Mouse (Mus musculus): ENCODE results near the gene Rnf183. TPM values are rescaled to one million over a fixed set of nuclear protein-coding genes. Genes with fewer than 3 reads are reported as not detected.

Rnf183 gene
- polyA plus RNA-seq, 1 experiment, result 2.1 TPM

DNA sequence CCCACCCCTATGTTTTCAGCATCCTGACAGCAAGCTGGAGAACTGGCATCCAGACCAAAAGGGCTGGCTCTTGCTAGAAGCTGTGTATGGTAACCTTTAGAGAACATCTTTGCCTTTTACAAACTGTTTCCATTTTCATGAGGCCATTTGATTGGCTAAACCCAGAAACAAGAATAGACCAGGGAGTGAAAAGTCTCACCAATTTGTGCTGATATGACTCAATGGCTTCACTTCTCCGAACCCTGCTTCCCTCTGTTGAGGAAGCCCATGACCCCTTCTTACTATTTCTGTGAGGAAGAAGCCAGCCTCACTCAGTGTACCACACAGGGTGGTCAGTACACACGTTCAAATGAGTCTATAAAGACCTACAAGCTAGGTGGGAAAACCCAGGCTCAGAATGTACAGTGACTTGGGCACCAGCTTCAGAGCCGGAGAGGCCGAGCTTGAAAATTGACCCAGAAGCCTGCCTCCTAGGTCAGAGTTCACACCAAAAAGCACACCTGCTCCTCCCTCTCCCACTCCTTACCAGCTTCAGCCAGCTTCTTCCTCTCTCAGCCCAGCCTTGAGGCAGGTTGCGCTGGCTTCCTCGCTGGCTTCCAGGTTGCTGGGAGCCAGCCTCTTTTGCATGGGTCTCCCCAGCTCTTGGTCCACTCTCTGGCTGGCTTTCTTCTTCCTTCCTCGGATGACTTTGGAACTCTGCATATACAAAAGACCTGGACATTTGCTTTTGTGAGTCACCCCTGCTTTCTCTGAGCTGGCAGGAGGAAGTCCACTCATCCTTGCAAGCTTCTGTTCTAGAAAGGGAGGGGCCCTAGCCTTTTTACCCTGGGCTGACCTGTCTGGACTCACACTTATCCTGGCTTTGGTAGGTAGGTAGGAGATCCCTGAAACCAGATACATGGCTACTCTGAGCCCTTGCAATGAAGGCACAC is 847 bp downstream of the Rnf183 start:
- DNase-seq (ENCODE audit: low read depth, low spot score), result no peak
- WGBS, result 39% methylated on average over 7 of the region's 7 CpGs

DNA sequence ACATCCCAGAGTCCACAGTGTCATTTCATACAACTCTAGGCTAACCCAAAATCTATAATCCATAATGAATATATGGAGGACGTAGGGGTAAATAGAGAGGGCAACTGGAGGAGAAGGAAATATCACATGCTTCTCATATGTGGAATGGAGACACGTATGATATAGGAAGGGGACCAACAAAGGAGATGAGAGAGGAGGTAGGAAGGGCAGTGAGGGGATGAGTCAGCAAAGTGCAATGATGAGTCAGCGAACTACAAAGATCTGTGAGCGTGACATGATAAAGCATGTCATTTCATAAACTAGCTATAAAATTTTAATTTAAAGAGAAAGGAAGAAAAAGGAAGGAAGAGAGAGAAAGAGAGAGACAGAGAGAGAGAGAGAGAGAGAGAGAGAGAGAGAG is 3.5 kb downstream of the Rnf183 start:
- no peak for DNase-seq (ENCODE audit: low read depth, low spot score)
- 79% methylated on average over 4 of the region's 4 CpGs for WGBS

DNA sequence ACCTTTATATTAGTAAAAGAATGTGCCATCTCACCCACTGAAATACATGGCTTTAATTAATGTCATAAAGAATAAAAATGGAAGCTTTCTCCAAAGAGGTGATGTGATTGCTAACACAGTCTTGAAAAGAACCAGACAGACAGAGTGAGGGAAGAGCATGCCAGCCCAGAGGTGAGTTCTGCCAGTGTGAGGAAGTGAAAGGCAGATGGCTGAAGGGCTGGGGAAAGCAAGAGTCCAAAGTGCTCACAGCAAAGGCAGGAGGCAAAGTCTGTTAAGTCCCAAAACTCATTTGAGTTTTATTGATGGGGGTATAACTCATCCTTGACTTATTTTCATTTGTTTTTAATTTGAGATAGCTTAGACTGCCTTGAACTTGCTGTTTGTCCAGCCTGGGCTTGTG is 4.4 kb downstream of the Rnf183 start:
- no peak for DNase-seq (ENCODE audit: low read depth, low spot score)

DNA sequence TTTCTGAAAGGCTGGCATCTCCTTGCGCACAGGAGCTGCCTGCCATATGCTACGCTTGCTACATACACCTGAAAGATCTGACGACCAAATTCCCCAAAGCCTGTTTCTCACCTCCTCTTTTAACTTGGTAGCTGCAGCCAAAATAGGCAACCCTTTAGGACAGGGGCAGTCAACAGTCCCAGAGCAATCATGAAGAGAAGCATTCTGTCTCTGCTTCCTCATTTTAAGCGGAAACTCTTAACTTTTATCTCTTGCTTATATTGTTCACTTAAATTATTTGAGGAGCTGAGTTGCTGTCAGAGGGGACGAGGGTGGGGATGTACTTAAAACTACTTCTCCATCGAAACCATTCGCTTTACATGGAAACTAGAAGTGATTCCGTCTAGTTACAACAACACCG is 5.4 kb downstream of the Rnf183 start:
- no peak for DNase-seq (ENCODE audit: low read depth, low spot score)
- WGBS, result 88% methylated on average over 9 of the region's 9 CpGs

DNA sequence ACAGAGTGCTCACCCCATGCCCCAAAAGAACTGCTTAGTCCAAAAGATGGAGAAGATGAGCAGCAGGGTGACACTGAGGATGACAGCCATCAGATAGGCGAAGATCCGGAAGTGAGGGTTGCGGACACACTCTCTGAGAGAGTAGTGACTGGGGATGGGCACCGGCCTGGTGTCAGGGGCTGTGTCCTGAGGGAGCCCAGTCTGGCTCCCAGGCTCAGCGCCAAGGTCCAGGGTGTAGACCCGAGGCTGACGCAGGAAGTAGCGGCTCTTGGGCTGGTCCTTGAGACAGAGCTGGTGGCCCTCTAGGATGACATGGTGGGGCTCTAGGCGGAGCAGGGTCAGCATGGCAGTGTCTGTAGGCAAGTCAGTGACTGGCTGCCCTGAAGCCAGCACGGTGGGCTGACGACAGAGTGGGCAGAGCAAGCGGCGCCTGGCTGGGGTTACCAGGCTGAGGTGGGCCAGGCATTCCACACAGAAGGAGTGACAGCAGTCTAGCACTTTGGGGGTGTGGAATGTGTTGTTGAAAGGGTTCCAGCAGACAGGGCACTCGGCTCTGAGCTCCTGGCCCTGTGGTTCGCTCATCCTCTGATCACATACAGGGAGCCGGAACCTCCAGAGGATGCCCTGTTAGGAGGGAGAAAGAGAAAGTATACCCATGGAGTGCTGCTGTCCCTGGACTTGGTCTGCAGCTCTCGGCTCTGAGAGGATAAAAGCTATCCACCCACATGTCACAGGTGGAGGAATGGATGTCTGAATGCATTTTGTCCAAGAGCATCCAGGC is 6.9 kb downstream of the Rnf183 start:
- WGBS, result 70% methylated on average over 17 of the region's 17 CpGs

GRCm38 (mm10) chr4:62425891-62426290 is 9.2 kb downstream of the Rnf183 start:
- WGBS, result 92% methylated on average over 4 of the region's 4 CpGs
- DNase-seq (ENCODE audit: low read depth, low spot score), result no peak

More for the DNA sequence above, 6.9 kb downstream of the Rnf183 start:
- DNase-seq (ENCODE audit: low read depth, low spot score), result no peak

GRCm38 (mm10) chr4:62419091-62419490 is 16.0 kb downstream of the Rnf183 start:
- DNase-seq (ENCODE audit: low read depth, low spot score), result no peak
- 91% methylated on average over 6 of the region's 6 CpGs for WGBS

GRCm38 (mm10) chr4:62418448-62418847 is 16.6 kb downstream of the Rnf183 start:
- 87% methylated on average over 8 of the region's 8 CpGs for WGBS
- no peak for DNase-seq (ENCODE audit: low read depth, low spot score)

GRCm38 (mm10) chr4:62411606-62412005 is 23.4 kb downstream of the Rnf183 start:
- DNase-seq (ENCODE audit: low read depth, low spot score), result no peak
- WGBS, result 87% methylated on average over 10 of the region's 10 CpGs

GRCm38 (mm10) chr4:62410325-62410724 is 24.7 kb downstream of the Rnf183 start:
- DNase-seq (ENCODE audit: low read depth, low spot score), result no peak
- WGBS, result 71% methylated on average over 2 of the region's 2 CpGs

DNA sequence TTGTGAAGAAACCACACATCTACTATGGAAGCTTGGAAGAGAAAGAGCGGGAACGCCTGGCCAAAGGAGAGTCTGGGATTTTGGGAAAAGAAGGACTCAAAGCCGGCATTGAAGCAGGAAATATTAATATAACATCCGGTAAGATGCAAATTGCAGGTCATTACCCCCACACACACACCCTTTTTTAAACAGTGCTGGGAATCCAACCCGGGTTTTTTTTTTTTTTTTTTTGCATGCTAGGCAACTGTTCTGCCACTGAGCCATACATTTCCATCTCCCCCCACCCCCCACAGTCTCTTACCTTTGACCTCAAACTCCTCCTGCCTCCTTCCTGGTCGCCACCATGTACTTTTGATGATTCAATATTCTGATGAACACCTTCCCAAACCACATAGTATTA is 25.4 kb downstream of the Rnf183 start:
- no peak for DNase-seq (ENCODE audit: low read depth, low spot score)
- WGBS, result 6% methylated on average over 6 of the region's 6 CpGs

DNA sequence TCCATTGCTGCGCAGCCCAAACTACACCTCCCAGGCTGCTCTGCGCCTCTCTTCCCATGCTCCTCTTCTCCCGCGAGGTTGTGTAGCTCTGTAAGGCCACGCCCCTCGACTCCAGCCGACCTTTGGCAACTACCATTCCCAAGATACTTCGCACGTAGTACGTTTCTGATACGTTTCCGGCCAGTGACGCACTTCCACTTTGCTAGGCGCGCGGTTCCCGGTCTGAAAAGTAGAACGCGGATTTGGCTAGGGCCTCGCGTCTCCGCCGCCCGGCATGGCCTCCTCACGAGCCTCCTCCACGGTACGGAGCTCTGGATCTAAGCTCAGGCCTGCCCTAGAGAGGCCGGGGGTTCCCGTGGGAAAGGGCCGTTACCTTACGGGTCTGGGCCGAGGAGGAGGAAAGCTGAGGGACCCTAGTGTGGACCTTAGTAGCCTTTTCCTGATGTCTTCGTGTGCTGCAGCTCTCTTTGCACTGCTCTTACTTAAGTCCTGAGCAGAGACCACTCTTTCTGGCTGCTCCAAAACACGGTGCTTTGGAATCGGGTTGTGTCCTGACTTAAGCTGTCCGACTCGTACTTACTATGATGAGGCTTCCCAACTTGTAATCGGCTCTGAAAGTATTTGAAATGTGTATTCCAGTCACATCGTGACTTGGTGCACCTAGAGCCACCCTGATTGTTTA is 26.3 kb downstream of the Rnf183 start, which contains the start of the genes Cdc26 and Prpf4:
Cdc26 (minus strand) TSS at position 42 of the 682 bp plus-strand sequence.
Prpf4 (plus strand) TSS at position 197 of the 682 bp plus-strand sequence.
- peak; percentile 99 for DNase-seq (ENCODE audit: low read depth, low spot score)
- WGBS, result under 1% methylated on average over 39 of the region's 39 CpGs

DNA sequence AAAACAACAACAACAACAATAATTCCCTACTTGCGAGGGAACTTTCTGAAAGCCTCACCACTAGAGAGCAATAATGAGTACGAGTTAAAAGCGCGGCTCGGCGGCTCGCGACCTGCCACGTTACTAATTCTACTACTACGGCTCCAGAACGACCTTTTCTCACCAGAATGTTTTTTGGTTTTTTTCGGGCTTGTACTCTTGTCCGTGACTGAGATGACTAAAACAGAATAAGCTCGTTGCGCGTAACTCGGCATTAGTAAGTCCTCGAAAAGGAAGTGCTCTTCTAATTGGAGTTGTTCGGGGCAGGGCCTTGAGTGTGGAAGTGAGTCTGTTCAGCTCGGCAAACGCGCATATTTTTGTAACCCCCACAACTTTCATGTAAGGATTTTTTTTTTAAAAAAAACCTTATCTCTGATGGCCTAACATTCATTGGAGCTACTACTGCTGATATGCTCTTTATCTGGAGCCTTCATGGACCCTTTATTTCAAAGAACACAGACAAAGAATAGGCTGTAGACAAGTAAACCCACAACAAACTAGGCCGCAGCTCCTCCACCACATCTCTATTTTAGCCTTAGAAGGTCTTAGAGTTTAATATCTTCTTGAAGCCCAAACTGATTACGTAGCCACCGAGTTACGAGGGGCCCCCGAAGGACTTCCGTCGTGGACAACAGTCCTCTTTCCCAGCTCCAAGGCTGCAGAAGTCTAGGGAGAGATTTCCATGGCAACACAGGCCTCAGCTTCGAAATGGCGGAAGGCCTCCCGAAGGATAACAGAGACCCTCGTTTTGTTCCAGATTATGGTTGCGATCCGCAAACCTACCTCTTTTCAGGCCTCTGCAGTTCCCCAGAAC is 27.1 kb downstream of the Rnf183 start:
- peak; percentile 54 for DNase-seq (ENCODE audit: low read depth, low spot score)
- WGBS, result under 1% methylated on average over 35 of the region's 35 CpGs

DNA sequence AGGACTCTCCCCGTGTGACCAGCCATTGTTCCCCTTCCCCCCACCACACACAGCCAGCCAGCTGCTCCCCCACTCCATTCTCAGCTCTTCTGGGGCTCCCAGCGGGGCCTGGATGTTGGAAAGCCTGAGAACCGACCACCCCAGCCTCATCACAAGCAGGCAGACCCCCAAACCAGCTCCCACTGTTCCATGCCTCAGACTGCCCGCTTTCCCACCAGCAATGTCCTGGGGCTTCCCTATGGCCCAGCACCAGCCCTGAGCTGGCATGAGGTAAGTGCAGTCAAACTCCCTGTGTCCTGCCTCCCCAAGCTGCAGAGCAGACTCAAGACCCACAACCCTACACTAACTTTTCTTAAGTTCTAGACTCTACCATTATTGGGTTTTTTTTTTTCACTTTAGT is 28.9 kb downstream of the Rnf183 start:
- DNase-seq (ENCODE audit: low read depth, low spot score), result no peak
- 83% methylated on average over 4 of the region's 4 CpGs for WGBS

DNA sequence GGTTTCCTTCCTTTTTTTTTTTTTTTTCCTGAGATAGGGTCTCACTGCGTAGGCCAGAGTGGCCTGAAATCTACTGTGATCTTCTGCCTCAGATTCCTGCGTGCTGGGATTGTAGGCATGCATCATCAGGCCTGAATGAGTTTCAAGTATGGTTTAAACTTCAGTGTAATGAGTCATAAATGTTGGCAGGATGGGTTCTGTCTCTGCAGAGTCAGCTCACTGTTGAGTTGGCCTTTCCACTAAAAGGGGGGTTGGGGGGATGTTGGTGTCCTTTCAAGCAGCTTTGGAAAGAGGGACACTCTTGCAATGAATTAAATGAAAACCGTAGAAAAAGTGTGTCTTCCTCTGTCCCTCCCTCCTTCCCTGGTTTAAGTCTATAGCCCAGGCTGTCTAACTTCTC is 36.1 kb downstream of the Rnf183 start:
- no peak for DNase-seq (ENCODE audit: low read depth, low spot score)
- 71% methylated on average over 3 of the region's 3 CpGs for WGBS

DNA sequence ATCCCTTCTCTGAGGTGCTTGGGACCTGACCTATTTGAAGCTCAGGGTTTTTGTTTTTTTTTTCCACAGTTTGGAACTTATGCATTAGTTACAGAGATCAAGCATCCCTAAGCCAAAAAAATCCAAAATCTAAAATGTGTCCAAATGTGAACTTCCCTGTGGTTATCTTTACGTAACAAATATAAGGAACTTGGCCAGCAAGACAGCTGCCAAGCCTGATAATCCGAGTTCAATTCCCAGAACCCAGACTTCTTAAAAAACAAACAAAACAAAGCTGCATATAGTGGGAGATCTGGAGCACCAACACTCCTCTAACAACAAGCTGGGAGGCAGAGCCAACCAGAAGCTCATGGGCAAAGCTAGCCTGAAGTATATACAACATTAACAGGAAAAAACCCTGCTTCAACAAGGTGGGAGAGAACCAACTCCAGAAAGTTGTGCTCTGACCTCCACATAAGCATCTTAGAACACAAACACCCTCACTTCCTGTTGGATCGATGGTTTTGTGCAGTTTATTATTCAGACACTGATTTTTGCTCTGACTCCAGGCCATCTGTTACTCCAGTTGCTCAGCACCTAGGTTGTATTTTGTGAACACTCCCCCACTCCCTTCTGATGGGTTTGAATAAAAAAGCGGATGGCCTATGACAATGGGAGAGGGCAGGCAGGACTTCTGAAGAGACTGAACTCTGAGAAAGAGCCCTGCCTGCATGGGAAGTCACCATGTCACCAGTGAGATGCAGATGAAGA is 37.3 kb downstream of the Rnf183 start:
- no peak for DNase-seq (ENCODE audit: low read depth, low spot score)
- 59% methylated on average over 4 of the region's 4 CpGs for WGBS

DNA sequence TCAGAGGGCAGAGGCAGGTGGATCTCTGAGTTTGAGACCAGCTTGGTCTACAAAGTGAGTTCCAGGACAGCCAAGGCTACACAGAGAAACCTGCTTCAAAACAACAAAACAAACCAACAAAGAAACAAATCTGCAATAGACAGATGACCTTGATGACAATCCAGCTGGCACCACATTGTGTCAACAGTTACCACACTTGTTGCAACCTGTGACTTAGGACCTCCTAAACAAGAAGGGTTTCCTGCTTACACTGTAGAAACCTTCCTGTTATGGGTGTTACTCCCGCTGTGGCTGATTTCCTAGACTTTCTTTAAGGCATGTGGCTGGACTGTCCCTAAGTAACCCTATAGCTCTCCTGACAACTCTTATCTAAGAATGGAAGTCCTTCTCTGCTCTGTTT is 39.2 kb downstream of the Rnf183 start:
- 90% methylated on average over 1 of the region's 1 CpGs for WGBS
- DNase-seq (ENCODE audit: low read depth, low spot score), result no peak

- WGBS, result 44% methylated on average over 6 of the region's 6 CpGs
- no peak for DNase-seq (ENCODE audit: low read depth, low spot score)
Observed at GRCm38 (mm10) chr4:62393459-62393858, 41.6 kb downstream of the Rnf183 start.

- no peak for DNase-seq (ENCODE audit: low read depth, low spot score)
- WGBS, result 91% methylated on average over 7 of the region's 7 CpGs
Observed at GRCm38 (mm10) chr4:62391892-62392291, 43.2 kb downstream of the Rnf183 start.

Data from large intestine, adult 2 months (tissue).